Mouse (Mus musculus): Measurements from ENCODE around the gene Stard5.

Gene Stard5

DNA sequence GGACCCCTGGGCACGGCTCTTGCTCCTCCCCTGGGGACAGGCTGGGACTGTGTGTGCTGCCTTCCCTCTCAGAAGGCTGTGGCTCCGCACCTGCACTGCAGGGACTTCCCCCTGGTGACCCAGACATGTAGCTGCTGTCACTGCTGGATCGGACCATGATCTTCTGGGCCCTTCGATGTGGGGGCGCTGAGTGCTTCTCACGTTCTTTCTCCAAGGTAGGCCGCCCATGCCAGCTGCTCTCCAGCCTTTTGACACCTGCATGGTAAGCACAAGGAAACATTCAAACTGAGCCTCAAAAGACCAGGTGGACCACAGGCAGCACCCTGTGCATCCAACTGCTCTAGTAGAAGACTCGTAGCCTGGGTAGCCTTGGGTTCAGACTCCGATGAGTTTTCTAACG is 29.3 kb downstream of the Stard5 start:
- in situ Hi-C loops (cut with MboI, MseI) = no loop called here

DNA sequence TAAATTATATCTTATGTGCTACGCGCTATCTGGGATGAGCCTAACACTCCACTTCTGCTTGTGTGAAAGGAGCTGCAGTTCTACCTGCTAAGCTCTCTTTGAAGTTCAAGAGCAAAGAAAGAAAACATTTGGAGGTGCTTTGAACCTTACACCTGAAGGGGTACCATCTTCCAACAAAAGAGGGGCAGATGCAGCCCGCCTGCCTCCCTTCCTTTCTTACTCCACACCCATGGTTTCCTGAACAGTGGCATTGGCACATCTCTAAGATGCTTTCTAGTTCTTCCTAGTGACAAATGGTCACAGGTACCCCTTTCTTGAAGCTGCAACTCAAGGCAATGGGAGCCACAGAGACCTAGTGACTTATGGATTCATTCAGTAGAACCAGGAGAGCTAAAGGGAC is 30.0 kb downstream of the Stard5 start:
- in situ Hi-C loops (cut with MboI, MseI) = no loop called here

DNA sequence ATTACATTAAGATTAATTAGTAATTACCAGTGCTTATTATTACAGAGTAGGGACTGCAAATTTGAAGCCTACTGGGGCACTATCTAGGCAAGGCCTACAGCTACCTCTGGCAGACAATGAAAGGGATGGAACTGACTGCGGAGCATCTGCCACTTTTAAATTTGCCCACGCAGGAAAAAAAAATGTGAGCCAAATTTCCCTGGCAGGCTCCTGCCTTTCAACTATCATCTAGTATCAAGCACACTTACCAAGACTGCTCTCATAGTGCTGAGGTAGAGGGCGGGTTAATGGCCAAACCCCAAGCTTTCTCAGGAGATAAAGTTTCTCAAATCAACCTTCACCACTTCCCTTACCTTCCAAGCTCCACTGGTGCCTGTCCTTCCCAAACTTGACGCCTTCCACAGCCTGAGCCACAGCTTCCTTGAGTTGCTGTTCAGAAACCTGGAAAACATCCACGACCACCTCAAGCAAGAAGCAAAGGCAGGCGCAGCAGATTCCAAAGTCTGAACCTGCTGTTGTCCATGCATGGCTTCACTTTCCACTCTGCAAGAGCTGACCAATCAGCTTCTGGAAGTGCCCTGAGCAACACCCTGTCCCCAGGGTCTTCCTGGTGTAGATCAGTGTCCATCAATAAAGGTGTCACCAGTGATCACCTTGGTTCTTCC is 31.1 kb downstream of the Stard5 start:
- in situ Hi-C loops (cut with MboI, MseI) = no loop called here

DNA sequence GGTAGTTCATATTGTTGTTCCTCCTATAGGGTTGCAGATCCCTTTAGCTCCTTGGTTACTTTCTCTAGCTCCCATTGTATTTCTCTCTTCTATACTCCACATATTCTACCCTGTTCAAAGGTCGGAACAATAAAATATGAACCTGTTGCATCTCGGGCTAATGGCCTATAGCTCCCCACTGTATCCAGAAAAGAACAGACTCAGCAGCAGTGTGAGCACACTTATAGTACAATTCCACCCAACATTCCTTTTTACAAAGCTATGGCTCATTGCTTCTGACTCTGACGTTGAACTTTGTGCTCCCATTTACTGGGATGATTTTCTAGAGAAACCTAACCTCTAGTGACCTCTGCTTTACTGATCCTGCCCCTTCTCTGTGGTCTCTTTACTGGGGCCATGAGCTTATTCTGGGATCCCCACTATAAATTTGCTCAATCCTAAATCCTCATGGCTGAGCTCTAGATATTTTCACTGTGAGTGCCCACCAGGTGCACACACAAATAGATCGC is 34.4 kb downstream of the Stard5 start:
- in situ Hi-C loops (cut with MboI, MseI) = loop anchor here (5.0 kb wide), 2 partner anchors 39 to 99 kb away; no protein-coding TSS in a partner anchor

DNA sequence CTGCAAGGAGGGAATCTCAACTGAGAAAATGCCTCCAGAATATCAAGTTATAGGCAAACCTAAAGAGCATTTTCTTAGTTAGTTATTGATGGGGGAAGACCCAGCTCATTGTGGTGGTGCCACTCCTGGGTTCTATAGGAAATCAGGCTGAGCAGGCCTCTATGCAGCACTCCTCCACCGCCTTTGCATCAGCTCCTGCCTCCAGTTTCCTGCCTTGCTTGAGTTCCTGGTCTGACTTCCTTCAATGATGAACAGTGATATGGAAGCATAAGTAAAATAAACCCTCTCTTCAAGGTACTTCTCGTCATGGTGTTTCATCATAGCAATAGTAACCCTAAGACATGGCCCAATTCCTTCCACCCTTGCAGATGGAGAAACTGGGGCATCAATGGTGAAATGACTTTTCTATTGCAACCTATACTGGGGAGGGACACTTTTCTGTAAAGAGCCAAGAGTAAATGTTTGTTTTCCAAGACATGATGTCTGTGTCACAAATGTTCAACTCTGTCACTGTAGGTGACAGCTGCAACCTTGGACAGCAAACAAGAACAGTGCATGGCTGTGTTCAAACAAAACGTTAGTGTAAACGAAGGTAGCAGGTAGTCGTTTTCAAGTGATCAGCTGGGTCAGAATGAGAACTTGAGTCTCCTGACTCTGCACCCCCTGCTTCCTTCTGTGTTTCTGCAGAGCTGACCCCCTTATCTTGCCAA is 36.3 kb downstream of the Stard5 start:
- in situ Hi-C loops (cut with MboI, MseI) = loop anchor here (5.0 kb wide), 2 partner anchors 41 to 101 kb away; no protein-coding TSS in a partner anchor

DNA sequence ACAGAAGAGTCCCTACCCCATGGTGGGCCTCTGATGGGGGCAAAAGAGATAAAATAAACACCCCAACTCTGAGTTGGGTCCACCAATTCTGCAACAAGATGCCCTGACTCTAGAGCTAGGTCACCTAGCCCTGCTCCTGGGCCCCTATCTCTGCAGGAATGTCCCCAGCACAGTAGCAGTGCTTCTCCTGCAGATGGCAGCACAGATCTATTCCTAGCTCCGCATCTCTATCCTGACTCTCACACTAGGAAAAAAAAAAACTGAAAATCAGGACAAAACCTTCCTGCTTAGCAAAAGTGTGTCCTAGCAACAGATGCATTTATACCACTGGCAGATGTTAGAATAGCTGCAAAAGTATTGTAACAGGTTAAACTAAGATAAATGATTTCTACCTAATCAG is 37.0 kb downstream of the Stard5 start:
- in situ Hi-C loops (cut with MboI, MseI) = loop anchor here (5.0 kb wide), 2 partner anchors 41 to 101 kb away; no protein-coding TSS in a partner anchor

DNA sequence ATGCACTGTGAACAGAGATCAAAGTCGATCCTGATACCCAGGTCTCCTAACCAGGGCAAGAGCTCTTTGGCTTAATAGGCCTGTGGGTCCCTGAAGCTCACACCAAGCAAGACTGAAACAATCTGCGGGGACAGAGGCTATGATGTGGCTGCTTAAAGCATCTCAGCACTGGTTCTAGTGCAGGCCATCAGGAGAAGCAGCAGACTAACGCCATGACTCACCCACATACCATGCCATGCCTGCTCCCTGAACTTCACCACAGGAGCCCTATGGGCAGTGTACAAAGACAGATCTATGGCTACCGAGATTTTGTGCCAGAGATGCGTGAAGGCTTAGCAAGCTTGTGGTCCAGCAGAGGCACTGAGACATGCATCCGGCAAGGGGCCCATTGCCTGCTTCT is 39.8 kb downstream of the Stard5 start:
- in situ Hi-C loops (cut with MboI, MseI) = no loop called here

DNA sequence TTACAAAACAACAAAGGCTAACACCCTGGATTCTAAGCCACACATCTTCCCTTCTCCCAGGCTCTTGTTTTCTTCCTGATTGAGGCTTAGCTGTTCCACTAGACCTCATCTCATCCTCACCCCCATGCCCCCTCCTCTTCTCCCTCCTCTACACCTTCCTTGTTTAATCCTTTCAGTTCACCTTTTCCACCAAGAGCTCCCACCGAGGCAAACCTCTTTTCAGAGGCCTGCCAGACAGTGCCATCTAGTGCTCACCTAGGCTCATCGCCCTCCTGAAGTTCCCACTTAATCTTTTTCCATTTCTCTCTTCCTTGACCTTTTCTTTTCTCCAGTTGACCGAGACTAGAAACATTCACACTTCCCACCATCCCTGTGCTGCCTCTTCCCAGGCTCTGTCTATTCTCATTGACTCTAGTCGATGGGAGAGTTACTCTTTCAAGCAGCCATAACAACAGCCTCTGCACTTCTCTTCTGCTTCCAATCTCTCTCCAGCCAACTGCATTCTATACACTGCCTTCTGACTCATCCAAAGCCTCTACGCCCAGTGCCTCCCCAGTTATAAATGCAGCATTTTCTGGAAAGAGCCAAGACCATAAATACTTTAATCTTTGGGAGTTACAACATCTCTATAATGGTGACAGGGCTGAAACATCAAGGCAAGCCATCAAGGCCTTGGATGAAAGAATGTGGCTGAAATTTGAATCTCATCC is 43.9 kb downstream of the Stard5 start:
- in situ Hi-C loops (cut with MboI, MseI) = no loop called here

DNA sequence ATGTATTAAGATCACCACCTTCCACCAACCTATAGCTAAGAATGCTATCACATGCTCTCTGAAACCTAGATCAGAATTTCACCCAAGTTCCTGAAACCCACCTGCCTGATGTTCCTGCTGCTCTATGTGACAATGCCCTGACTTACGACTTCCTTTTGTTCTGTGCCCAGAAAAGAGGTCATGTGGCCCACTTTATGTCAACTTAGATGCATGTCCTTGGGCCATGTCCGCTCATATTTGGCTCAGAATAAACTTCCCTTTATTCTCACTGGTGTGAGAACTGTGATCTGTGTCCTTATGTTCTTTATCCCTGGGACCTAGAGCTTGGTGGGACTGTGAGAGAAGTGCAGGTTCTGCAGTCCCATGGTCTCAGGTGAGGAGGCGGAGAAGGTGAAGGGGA is 45.5 kb downstream of the Stard5 start:
- in situ Hi-C loops (cut with MboI, MseI) = no loop called here

DNA sequence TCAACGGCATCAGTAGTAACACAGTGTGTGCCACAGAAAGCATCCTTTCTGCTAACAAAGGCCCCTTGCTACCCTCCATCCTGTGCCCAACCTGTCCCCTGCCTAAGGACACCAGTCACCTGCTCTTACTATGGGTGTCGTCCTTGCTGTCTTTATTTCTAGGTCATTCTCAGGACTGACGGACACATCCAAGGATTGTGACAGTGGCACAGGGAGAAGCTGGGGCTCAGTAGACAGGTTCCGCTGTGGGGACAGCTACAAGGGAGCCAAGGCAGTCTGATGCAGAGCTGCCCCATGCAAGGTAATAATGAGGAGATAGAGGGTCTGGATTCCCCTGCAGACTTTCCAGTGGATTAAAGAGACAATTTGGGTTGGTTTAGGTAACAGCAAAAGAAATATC is 46.7 kb downstream of the Stard5 start:
- in situ Hi-C loops (cut with MboI, MseI) = no loop called here

DNA sequence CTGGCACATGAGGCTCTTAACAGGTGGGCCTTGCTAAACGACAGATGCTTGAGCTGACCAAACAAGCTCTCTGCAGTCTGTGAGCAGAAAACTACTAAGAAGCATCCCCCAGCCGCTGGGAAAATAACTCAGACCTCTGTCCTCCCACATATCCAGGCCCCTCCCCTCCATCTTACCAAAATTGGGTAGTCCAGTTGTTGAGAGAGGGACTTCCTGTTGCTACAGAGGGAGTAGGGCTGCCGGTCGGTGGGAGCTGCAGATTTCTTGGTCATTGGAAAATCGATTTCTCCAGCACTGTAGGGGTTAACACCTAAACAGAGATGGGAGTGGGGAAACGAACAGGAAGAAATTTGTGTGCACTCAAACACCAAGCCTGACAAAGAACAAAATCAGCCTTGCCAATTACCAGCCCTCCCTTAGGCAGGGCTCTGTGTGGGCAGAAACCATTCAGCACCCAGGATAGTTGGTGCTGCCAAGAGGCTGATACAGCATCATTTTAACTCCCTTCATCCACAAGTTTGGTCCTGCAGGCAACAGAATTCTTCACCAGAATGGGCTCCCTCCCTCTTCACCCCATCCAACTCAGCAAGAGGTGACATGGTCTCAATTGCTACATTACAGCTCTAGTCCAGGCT is 51.0 kb downstream of the Stard5 start:
- in situ Hi-C loops (cut with MboI, MseI) = loop anchor here (5.0 kb wide), 1 partner anchor 90 kb away; no protein-coding TSS in a partner anchor

DNA sequence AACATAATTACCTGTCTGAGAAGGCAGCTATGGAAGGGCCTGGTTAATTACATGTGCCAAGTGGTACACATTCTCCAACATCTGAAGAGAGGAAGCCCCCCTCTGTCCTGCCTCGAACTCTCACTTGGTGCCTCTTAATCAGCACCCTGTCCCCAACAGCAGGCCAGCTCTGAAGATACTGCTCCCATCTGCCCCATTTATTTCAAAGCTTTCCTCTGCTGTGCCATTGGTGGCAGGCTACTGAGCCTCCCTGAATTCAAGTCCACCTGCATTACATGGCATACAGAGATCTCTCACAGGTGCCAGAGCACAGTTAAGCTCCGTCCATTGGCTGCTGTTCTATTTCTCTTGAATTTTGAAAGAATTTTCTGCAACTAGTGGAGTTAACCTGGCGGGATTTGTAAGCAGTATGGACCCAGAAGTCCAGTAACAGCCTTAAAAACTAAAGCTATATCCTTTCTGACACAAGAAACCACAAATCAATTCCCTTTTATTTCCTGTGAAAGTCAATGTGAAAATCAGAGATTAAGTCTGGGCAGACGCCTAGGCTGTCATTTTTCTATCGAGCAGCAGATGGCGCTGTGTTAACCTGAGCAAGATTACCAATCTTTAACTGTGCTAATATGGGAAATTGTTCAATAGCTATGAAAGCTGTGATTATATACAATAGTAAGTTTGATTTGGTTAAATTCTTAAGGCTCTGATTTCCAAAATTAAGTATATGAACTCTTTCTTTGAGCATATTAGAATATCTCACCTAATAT is 63.9 kb downstream of the Stard5 start:
- in situ Hi-C loops (cut with MboI, MseI) = loop anchor here (10.0 kb wide), 1 partner anchor 1631 kb away; no protein-coding TSS in a partner anchor

DNA sequence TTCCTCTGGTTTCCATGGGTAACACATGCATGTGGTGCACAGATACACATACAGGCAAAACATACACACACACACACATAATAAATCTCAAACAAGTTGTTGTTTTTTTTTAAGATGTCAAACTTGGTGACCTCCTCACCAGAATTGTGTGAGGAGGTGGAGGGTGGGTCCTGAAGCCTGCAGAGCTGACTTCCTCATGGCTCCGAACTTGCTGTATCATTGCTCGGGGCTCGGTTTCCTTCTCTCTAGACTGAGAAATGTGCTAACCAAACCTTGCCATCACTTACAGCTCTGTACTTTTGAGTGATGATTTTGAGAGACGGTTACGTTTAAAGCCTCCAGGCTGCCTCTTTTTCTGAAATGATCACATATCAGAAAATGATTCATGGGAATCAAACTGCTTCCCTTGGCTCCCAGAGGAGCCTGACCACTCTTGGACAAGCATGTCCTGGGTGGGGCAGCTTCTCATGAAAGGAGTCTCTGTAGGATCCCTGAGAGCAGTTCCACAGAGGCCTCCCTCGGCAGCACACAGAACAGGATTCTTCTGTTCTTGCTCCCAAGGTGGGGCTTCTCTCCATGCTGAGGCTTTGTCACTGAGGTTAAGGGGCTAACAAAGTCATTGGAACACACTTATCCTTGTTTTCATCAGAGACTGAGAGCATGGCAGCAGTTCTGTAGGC is 67.4 kb downstream of the Stard5 start:
- in situ Hi-C loops (cut with MboI, MseI) = loop anchor here (10.0 kb wide), 1 partner anchor 1634 kb away; no protein-coding TSS in a partner anchor
